Comparison of ENCODE assay signal across 13 mouse cellular contexts in genomic region chr5:128330351-128330750, GRCm38 (mm10).
"Had no signal": no experiment of that assay in that cellular context is flagged by ENCODE, and none has a peak within 500 bp of the region (broad histone marks: within the 10 kb centered on the region; RNA-seq: fewer than 3 reads in every experiment).

No protein-coding gene starts in this region.

- DNase-seq: gastrocnemius, postnatal 14 days; gastrocnemius, postnatal 36 days; heart, adult 18-20 months; heart, postnatal 14 days; heart, postnatal 36 days; kidney, adult 11 months; kidney, adult 2 months; kidney, adult 9 months; kidney, postnatal 14 days; kidney, postnatal 36 days; layer of hippocampus, adult 9-11 months; layer of hippocampus, postnatal 36 days; left cerebral cortex, postnatal 4 days had no signal
